Mouse (Mus musculus) heart, embryonic 15.5 days (tissue): ENCODE data around the gene Vmn2r98. TPM values are rescaled to one million over a fixed set of nuclear protein-coding genes. Genes with fewer than 3 reads are reported as not detected.
"Not testable (repeated sequence)": the region's sequence is repeated elsewhere in the genome, so short reads cannot be mapped to it uniquely, and the experiment has no call there.

ENCODE experiments used
- ATAC-seq: fragments of 200-750 bp; cut with Nextera tagmentation; replicated peaks from 2 replicates; pipeline ENCODE4 v1.8.0; 2017; ENCODE audit warnings: low read depth, moderate TSS enrichment; ENCODE audit not compliant: insufficient number of reproducible peaks, insufficient read depth, low FRiP score
- H3K27ac ChIP-seq: fragments of 300-500 bp; sonication (generic); 2 replicates; pipeline ENCODE4 v1.5.1; 2015; ENCODE audit warnings: mild to moderate bottlenecking, inconsistent platforms
- H3K27me3 ChIP-seq: fragments of 300-500 bp; sonication (generic); 2 replicates; pipeline ENCODE4 v1.6.1; 2015; ENCODE audit warnings: inconsistent platforms
- H3K36me3 ChIP-seq: fragments of 300-500 bp; sonication (generic); 2 replicates; pipeline ENCODE4 v1.6.1; 2015; ENCODE audit warnings: mild to moderate bottlenecking, inconsistent platforms
- H3K4me1 ChIP-seq: fragments of 300-500 bp; sonication (generic); replicated peaks from 2 replicates; pipeline ENCODE4 v1.6.1; 2015; ENCODE audit warnings: inconsistent platforms
- H3K4me2 ChIP-seq: fragments of 300-500 bp; sonication (generic); 2 replicates; pipeline ENCODE4 v1.6.1; 2015; ENCODE audit warnings: inconsistent platforms, mild to moderate bottlenecking, moderate library complexity
- H3K4me3 ChIP-seq: fragments of 300-500 bp; sonication (generic); 2 replicates; pipeline ENCODE4 v1.5.1; 2015; ENCODE audit warnings: mild to moderate bottlenecking, inconsistent platforms
- H3K9ac ChIP-seq: fragments of 300-500 bp; sonication (generic); 2 replicates; pipeline ENCODE4 v1.6.1; 2015; ENCODE audit warnings: mild to moderate bottlenecking, inconsistent platforms
- H3K9me3 ChIP-seq: fragments of 300-500 bp; sonication (generic); replicated peaks from 2 replicates; pipeline ENCODE4 v1.6.1; 2016; ENCODE audit warnings: inconsistent platforms
- WGBS: fragments of 180-500 bp; shearing (Covaris S2); methylation state at CpG from one replicate; pipeline ENCODE4 v1.1.7; 2015; ENCODE audit warnings: mixed read lengths; 5-methylcytosine and 5-hydroxymethylcytosine counted together
- polyA plus RNA-seq: library from polyadenylated mRNA; unstranded; fragments of >200 nt; fragmentation: Nextera tagmentation; extraction: Ambion mirVana; gene quantifications from 2 replicates; pipeline ENCODE4 v1.2.1, GENCODE M21; 2015

The Vmn2r98 gene
- polyA plus RNA-seq, result not detected in 2 replicates

DNA sequence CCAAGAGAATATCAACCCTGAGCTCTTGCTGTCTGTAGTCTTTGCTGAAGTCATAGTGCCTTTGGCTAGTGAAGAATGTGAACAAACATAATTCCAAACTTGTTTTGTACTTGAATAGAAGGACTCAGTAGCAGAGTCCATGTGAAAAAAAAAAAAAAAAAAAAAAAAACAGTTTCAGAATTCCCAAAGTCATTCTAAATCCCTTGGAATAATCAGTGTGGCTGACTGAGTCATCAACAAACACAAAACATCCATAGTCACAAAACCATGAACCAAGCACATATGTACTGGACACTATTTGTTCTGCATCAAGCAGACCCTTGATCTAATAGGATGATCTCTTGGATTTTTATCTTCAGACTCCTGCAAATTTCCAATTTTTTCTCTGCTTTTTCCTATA, at the start of gene Vmn2r98:
Gene Vmn2r98 (plus strand): TSS at position 301 of the 400 bp plus-strand sequence.
- ATAC-seq, H3K4me3 ChIP-seq, H3K9me3 ChIP-seq, H3K4me1 ChIP-seq, H3K9ac ChIP-seq, H3K27me3 ChIP-seq, H3K4me2 ChIP-seq, H3K27ac ChIP-seq, H3K36me3 ChIP-seq: not testable (repeated sequence)

DNA sequence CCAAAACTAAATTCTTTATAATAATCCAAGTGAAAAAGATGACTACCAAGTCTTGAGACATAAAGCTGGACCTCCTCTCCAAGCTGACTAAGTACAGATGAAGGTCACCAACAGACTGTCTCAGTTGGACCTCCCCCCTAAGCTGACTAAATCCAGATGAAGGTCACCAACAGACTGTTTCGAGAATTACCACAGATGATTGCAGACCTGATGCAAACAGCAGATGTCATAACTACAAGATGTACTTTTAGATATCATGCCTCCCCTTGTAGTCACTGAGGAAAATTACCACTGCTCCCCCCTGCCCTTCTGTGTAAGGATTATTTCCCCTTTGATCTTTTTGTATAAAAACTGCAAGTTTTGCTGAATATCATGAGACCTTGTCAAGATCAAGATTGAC, 21.8 kb upstream of the Vmn2r98 start:
- 50% methylated on average over 1 of the region's 1 CpGs for WGBS
- H3K27me3 ChIP-seq, H3K9ac ChIP-seq, H3K4me1 ChIP-seq, H3K27ac ChIP-seq, ATAC-seq, H3K9me3 ChIP-seq, H3K36me3 ChIP-seq, H3K4me2 ChIP-seq, H3K4me3 ChIP-seq: not testable (repeated sequence)

DNA sequence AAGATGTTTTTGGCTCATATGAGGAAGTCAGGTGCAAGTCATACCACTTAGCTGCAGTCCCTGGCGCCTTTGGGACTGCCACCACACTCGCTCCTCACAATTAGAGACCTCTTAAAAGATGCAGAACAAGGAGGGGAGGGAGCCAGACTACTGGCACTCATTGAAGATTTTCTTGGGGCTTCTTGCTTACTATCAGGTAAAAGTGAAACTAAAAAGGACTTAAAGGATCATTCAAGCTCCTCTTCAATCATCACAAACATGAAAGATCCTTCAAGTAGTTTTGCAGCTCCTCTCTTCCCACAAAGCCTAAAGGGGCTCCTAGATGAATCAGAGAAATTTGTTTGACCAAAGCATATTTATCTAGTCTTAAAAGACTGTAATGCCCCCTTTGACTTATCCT, 21.3 kb upstream of the Vmn2r98 start:
- no peaks in the 10 kb centered on the region for H3K36me3 ChIP-seq
- WGBS, result 53% methylated on average over 2 of the region's 2 CpGs
- no peak overlapping the region for H3K27ac ChIP-seq
- H3K9me3 ChIP-seq, result peaks cover 7% of the 10 kb centered on the region; the same call in 1 of the 2 replicates
- H3K9ac ChIP-seq, result no peak overlapping the region
- no peaks in the 10 kb centered on the region for H3K4me1 ChIP-seq
- no peak overlapping the region for H3K4me3 ChIP-seq
- H3K27me3 ChIP-seq, result no peaks in the 10 kb centered on the region
- no peak for ATAC-seq
- H3K4me2 ChIP-seq, result no peak overlapping the region

DNA sequence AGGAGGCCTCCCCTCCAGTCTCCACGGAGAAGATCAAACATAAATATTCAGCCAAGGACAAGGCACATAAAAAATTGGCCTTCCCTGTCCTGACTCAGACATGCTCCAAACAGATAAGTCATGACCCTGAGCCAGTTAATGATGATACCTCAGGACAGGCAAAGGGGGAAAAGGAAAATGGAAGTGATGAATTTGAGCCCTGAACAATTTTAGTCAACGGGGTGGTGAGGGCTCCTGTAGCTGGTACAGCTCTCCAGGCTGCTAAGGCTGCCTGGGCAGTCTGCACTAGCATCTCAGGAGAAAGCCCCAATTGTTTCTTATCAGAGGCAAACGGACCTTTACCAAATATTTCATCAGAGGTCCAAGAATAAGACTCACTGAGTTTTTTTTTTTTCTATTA, 20.5 kb upstream of the Vmn2r98 start:
- Histone ChIP-seq H3K27ac (no peak overlapping the region), H3K9me3 (peaks cover 7% of the 10 kb centered on the region; the same call in 1 of the 2 replicates), H3K4me1 (no peaks in the 10 kb centered on the region), H3K4me3 (no peak overlapping the region), H3K27me3 (no peaks in the 10 kb centered on the region), H3K9ac (no peak overlapping the region), H3K4me2 (no peak overlapping the region), H3K36me3 (no peaks in the 10 kb centered on the region)
- ATAC-seq, result no peak
- WGBS, result 54% methylated on average over 3 of the region's 3 CpGs

Other genes with a start within 250 kb of the Vmn2r98 start
- gene Vmn2r97, start 139.2 kb upstream of the Vmn2r98 start, polyA plus RNA-seq, result not detected in 2 replicates